Mouse (Mus musculus) embryo, embryonic 11 days (tissue): ENCODE measurements around the gene Hist1h2an.
"Not testable (repeated sequence)": the region's sequence is repeated elsewhere in the genome, so short reads cannot be mapped to it uniquely, and the experiment has no call there.

ENCODE experiments used
- DNase-seq: peaks from one replicate; pipeline ENCODE4 v3.0.0-alpha.2; 2015

The Hist1h2an gene

DNA sequence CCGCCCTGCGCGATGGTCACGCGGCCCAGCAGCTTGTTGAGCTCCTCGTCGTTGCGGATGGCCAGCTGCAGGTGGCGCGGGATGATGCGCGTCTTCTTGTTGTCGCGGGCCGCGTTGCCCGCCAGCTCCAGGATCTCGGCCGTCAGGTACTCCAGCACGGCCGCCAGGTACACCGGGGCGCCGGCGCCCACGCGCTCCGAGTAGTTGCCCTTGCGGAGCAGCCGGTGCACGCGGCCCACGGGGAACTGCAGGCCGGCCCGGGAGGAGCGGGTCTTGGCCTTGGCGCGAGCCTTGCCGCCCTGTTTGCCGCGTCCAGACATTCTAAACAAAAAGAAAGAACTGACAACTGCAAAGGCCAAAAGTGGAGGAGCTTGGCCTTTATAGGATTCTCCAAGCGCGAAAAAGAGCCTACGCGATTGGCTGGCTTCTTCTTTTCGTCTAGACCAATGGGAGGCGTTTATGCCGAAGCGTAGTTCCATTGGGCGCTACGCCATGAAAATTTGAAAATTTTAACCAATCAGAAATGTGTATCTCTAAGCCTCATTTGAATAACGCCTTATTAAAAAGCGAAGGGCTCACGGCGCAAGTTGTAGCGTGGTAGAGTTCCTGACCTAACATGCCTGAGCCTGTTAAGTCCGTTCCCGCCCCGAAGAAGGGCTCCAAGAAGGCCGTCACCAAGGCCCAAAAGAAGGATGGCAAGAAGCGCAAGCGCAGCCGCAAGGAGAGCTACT, at the start of gene Hist1h2an, which contains the start of gene Hist1h2bp:
Gene Hist1h2an, minus strand, starts transcription at position 320 of the 731 bp plus-strand sequence.
Gene Hist1h2bp, plus strand, starts transcription at position 563 of the 731 bp plus-strand sequence.
- DNase-seq: peak; percentile 96

DNA sequence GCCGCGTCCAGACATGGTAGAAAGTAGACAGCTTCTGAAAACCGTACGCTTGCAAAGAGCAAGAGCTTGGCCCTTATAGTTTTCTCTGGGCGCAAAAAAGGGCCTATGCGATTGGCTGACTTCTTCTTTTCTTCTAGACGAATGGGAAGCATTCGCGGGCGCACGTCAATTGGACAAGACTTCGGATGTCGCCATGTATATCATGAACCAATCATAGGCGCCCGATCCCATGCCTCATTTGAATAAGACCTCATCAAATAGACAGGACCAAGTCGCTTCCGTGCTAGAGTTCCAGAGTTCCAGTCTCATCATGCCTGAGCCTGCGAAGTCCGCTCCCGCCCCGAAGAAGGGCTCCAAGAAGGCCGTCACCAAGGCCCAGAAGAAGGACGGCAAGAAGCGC, 46.4 kb upstream of the Hist1h2an start, which contains the start of the genes Hist1h2ap and Hist1h2br:
Gene Hist1h2ap, minus strand, starts transcription at position 47 of the 400 bp plus-strand sequence.
Gene Hist1h2br, plus strand, starts transcription at position 283 of the 400 bp plus-strand sequence.
- not testable (repeated sequence) for DNase-seq

DNA sequence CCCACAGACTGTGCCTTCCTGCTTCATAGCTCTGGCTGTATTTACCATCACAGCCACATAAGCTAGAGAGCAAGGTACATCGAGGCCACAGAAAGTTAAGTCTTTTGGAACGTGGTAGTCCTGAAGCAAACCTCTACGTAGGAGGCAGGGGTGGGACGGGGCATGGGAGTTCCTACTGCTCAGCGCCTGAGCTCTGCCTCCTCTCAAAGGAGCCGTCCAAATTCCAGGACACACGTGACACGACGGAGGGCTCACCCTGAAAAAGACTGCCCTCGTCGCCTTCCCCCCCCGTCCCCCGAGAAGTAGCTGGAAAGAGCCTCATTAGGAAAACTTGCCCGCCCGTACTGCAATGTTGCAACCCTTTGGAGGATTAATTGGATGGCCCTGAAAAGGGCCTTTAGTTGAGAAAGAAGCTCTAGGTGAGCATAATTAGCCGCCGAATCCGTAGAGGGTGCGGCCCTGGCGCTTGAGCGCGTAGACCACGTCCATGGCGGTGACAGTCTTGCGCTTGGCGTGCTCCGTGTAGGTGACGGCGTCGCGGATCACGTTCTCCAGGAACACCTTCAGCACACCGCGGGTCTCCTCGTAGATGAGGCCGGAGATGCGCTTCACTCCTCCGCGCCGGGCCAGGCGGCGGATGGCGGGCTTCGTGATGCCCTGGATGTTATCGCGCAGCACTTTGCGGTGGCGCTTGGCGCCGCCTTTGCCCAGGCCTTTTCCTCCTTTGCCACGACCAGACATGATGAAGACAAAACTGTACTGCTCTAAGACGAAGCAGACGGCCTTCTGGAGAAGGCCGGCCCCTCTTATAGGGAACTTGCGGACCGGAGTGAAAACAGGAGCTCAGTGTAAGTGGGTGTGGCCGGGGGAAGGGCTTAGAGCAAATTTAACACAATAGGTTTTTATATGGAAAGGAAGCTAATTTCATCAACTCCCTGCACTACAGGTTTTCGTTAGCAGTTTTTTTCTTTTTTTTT, 44.7 kb upstream of the Hist1h2an start, which contains the start of gene Hist1h4n:
Gene Hist1h4n, minus strand, starts transcription at position 779 of the 977 bp plus-strand sequence.
- not testable (repeated sequence) for DNase-seq

DNA sequence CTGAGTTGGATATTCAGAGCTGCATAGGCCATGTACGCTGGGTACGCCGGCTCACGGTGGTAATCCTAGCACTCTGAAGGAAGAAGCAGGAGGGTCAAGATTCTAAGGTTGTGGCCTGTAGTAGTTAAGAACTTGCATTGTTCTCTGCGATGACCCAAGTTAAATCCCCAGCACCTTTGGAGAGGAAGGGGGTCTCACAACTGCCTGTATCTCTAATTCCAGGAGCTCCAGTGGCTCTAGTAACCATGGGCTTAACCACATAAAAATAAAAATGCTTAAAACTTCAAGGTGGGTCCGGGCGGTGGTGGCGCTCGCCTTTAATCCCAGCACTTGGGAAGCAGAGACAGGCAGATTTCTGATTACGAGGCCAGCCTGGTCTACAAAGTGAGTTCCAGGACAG, 43.3 kb upstream of the Hist1h2an start:
- peak; percentile 18 for DNase-seq

DNA sequence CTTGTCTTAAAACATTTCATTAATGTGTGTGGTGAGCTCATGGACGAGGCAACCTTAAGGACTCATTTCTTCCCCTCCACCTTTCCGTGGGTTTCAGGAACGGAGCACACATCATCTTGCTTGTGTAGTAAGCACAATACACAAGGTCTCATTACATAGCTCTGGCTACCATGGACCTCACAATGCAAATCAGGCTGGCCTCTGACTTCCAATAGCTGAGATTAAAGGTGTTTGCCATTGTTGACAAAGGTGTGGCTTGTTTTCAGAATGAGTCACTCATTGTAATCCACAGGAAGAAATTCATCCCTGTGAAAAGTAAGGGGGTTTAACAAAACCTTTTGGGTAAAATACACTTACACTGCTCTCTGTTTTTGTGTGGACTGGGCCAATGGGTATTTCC, 41.5 kb upstream of the Hist1h2an start:
- no peak for DNase-seq

DNA sequence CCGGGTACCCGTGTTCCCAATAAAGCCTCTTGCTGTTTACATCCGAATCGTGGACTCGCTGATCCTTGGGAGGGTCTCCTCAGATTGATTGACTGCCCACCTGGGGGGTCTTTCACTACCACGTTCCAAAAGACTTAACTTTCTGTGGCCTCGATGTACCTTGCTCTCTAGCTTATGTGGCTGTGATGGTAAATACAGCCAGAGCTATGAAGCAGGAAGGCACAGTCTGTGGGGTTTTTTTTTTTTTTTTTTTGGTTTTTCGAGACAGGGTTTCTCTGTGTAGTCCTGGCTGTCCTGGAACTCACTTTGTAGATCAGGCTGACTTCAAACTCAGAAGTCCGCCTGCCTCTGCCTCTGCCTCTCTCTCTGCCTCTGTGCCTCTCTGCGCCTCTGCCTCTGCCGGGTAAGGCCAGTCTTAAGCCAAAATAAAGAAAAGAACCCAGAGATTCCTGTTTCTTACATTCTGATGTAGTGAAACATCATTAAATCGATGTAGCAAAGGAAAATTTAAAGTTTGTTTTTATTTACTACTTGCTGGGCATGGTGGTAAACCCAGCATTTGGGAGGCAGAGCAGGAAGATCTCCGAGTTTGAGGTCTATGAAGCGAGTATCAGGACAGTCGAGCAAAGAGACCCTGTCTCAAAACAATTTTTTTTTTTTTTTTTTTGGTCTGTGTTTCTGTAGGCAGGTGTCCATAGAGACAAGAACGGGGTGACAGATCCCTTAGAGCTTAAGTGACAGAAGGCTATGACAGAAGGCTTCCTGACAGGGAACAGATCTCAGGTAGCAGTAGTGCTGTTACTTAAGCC, 33.3 kb upstream of the Hist1h2an start:
- DNase-seq: not testable (repeated sequence)

DNA sequence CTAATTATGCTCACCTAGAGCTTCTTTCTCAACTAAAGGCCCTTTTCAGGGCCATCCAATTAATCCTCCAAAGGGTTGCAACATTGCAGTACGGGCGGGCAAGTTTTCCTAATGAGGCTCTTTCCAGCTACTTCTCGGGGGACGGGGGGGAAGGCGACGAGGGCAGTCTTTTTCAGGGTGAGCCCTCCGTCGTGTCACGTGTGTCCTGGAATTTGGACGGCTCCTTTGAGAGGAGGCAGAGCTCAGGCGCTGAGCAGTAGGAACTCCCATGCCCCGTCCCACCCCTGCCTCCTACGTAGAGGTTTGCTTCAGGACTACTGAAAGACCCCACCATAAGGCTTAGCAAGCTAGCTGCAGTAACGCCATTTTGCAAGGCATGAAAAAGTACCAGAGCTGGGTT, 25.1 kb upstream of the Hist1h2an start:
- DNase-seq: not testable (repeated sequence)

DNA sequence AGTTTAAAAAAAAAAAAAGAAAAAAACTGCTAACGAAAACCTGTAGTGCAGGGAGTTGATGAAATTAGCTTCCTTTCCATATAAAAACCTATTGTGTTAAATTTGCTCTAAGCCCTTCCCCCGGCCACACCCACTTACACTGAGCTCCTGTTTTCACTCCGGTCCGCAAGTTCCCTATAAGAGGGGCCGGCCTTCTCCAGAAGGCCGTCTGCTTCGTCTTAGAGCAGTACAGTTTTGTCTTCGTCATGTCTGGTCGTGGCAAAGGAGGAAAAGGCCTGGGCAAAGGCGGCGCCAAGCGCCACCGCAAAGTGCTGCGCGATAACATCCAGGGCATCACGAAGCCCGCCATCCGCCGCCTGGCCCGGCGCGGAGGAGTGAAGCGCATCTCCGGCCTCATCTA, 24.5 kb upstream of the Hist1h2an start, which contains the start of gene Hist1h4m:
Gene Hist1h4m, plus strand, starts transcription at position 208 of the 400 bp plus-strand sequence.
- not testable (repeated sequence) for DNase-seq

DNA sequence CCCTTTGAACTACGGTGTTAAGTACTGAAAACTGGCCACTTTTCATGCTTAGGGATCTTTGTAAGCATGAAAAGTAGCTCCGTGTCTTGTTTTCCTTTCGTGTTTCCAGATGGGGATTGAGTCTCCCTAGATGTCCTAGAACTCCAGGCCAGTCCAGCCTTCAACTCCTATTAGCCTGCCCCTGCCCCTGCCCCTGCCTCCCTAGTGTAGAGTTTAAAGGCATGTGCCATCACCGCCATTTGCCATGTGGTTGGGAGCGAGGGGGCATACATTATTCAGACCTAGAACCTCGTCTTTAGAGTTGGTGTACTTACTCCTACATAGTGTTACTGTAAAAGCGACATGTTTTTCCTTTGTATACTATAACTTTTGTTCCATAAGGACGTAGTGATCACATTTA, 24.1 kb upstream of the Hist1h2an start:
- not testable (repeated sequence) for DNase-seq

DNA sequence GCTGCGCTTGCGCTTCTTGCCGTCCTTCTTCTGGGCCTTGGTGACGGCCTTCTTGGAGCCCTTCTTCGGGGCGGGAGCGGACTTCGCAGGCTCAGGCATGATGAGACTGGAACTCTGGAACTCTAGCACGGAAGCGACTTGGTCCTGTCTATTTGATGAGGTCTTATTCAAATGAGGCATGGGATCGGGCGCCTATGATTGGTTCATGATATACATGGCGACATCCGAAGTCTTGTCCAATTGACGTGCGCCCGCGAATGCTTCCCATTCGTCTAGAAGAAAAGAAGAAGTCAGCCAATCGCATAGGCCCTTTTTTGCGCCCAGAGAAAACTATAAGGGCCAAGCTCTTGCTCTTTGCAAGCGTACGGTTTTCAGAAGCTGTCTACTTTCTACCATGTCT, 23.1 kb upstream of the Hist1h2an start, which contains the start of the genes Hist1h2bq and Hist1h2ao:
Gene Hist1h2bq, minus strand, starts transcription at position 125 of the 400 bp plus-strand sequence.
Gene Hist1h2ao, plus strand, starts transcription at position 393 of the 400 bp plus-strand sequence.
- not testable (repeated sequence) for DNase-seq

DNA sequence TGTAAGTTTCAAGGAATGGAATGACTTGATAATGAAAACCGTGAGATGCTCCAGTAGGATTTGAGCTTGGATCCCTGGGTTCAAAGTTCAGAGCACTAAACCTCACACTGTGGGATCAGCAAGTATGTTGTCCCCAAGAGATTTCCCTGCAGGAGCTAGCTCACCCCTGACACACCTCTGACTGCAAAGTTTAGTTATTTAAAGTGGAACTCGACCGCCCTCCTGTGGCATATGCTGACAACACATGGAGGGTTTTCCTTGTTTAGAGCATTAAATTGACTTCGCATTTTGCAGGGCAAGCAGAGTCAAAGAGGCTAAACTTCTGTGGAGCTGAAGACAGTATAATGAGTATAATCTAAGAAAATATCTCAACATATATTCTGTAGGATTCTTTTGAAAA, 16.0 kb upstream of the Hist1h2an start:
- DNase-seq: not testable (repeated sequence)

DNA sequence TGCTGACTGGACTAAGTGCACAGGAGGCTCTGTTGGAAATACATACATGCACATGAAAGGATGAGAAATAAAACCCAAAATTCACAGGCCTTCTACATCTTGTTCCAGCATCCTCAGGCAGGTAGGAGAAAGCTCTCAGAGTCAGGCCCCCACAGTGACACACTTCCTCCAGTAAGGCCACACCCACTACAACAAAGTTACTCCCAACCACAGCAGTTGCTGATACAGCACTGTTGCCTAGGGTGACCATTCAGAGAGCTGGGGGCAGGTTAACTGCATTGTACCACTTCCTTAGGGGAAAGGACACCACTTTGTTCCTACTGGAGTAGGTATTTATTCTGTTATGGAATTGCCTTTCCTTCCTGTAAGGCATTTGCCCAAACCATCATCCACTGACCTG, 10.1 kb upstream of the Hist1h2an start:
- DNase-seq: not testable (repeated sequence)

DNA sequence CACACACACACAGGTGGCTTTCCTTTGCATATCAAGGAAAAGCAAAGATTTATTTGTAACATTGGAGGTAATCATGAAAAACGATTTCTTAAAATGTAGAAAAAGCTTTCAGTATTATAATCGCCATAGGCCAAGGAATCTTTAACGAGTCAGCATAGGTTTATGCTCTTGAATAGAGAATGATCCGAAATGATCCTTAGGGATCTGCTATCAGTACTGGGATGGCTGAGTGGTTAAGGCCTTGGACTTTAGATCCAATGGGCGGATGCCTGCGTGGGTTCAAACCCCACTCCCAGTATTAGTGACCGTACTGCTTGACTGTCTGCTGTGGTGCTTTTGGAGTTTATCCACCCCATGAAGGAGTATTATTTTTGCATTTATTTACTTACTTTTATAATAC, 8.6 kb upstream of the Hist1h2an start:
- no peak for DNase-seq

DNA sequence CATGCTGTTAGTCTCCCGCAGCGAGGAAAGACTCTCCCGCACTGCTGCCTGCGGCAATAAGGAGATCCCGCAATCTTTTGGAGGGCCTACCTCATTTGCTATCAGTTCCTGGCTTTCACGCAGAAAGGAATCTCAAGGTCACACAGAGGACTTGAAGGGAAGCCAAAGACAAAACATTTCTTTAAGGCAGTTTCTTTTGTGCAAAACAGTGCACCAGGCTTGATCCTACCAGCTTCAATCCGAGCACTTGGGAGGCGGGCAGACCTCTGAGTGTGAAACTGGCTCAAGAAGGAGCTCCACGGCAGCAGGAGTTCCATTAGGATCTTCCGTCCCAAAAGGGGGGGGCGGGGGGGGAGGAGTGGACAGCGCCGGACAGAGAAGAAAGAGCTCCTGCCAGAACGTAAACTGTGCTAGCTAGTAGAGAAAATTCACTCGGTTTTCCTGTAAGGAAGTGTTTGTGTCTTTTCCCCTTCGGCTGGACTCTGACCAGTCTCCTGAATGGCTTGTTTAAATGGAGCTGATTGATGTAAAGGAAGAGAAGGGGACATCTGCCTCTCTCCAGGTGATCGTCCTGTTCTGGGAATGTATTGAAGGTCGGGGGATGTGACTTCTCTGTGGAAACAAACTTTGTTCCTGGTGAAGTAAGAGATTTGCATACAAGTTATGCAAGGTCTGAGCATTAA, 3.7 kb upstream of the Hist1h2an start:
- peak; percentile 54 for DNase-seq

DNA sequence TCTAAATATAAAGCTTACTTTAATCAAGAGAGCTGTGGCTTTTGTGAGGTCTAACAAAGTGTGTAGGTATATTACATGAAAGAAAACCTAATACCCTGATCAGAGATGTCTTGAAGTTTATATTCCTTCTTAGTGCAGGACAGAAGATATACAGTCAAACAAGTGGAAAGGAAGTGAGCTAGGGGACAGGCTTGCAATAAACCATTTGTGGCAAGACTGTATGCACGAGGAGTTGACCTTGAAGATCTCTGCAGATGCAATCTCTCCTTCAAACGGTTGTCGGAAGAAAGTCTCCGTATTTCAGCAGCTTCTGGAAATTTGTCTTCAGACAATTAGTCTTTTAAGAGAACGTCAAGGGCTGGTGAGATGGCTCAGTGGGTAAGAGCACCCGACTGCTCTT, 2.9 kb upstream of the Hist1h2an start:
- DNase-seq: peak; percentile 3

DNA sequence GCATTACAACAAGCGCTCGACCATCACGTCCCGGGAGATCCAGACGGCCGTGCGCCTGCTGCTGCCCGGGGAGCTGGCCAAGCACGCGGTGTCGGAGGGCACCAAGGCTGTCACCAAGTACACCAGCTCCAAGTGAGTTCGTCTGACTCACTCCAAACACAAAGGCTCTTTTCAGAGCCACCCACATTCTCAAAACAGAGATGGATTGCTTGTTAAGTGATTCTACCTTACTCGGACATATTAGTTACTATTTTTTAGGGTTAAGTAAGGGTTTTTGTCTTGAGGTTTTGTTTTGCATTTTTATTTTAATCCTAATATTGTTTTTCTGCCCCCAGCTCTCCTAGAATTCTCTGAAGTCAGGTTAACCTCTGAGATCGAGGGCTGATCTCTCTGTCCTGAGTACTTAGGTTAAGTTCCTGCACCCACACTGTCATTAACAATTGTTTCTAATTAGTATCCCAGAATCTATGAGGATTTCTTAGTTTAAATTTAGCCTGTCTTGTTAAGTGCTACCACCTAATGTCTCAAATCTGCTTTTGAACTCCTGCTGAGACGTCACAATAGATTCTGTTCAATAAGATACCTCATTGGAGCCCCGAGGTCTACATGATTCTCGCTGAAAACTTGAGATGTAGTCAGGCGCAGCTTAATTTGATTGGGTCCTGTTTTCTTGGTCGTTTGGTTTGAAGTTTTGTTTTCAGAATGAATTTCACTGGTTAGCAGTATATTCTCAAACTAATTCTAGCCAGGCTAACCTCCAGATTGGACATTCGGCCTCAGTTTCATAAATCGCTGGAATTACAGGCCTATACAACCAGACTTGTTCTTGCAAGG, 959 bp upstream of the Hist1h2an start:
- peak; percentile 66 for DNase-seq

DNA sequence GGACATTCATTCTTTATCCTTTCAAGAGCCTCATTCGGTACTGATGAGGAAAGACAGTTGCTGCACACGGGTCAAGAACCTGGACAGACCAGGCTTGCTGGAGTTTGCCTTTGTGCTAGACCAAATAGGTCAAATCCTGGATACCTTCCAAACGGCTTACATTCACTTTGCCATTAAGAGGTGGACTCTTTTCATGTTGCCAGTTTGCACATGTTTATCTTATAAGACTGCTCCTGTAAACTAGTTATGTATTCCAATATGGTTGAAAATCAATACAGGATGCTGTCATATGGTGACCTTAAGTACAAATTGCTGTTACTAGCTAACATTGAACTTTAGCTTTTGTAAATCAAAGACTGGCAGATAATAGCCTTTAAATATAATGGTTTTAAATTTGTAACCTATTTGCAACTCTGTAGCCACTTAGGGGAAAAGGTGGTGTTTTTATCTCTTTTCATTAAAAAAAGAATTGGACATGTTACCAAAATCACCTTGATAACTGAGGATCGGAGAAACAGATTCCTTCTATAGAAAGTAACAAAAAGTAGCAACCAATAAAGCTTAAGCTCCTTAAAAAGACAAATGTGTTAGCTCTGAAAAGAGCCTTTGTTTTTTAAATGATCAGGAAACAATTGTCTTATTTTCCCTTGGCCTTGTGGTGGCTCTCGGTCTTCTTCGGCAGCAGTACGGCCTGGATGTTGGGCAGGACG, 674 bp downstream of the Hist1h2an start:
- peak; percentile 58 for DNase-seq

DNA sequence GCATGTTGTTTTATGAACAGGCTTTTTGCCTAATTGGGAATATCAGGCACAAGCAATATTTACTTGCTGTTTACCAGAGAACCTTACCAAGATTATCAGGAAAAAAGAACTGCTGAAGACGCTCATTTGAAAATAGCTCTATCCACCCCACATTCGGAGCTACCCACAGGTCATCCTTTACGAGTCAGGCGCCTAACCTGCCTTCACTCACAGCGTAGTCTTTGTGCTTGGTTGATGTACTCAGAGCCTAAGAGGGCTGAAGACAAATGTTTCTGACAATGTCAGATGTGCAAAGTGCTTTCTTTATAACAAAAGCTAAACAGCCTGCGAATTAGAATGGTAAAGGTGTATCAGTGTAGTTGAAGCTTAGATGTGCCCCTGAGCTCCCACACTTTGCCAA, 2.7 kb downstream of the Hist1h2an start:
- DNase-seq: peak; percentile 34

DNA sequence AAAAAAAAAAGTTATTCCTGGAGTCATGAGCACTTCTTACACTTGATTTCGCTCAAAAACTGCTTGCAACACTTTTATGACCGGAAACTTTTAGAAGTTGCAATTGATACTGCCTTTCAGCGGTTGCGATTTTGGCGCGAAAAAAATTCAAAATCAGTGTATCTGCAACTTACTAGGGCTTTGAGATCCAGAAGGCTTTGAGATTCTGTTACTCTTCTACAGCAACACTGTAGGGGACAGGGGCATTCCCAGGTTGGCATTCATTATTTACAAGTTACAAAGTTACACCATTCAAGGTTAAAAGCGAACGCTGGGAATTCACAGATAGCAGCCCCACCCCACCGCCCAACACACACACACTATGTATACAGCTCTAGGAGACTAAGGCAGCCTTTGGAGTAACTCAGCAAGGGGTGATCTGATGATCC, 3.3 kb downstream of the Hist1h2an start:
- peak; percentile 78 for DNase-seq

DNA sequence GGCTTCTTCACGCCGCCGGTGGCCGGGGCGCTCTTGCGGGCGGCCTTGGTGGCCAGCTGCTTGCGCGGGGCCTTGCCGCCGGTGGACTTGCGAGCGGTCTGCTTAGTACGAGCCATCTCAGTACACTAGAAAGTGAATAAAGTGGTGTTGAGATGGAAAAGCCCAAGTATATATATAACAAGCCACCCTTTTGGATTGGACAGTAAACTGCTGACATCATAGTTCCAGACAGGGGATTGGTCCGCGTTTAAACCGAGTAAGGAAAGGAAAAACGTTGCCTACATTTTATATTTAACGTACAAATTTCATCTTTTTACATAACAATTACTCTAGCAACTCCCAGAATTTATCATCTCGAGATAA, 3.8 kb downstream of the Hist1h2an start, which contains the start of gene Hist1h3i:
Gene Hist1h3i, minus strand, starts transcription at position 116 of the 363 bp plus-strand sequence.
- DNase-seq: peak; percentile 88
